Mouse (Mus musculus): ENCODE measurements around the gene Phldb3. TPM values are rescaled to one million over a fixed set of nuclear protein-coding genes. Genes with fewer than 3 reads are reported as not detected.

Phldb3 gene
- polyA plus RNA-seq, 1 experiment from 2014 or later: 0.33 TPM

GRCm38 (mm10) chr7:24646486-24646885, 35.9 kb downstream of the Phldb3 start:
- Histone ChIP-seq H3K9ac (replicated peaks; ENCODE audit: low read depth) (no peak overlapping the region), H3K9me3 (ENCODE audit: low read length) (no peaks in the 10 kb centered on the region), H3K36me3 (ENCODE audit: insufficient read depth, low read length) (no peaks in the 10 kb centered on the region), H3K27me3 (replicated peaks; ENCODE audit: insufficient read depth, low read length) (no peaks in the 10 kb centered on the region), H3K27ac (ENCODE audit: low read length) (no peak overlapping the region), H3K4me3 (ENCODE audit: low read depth, low read length) (no peak overlapping the region), H3K4me2 (replicated peaks; ENCODE audit: low read depth, low read length) (no peak overlapping the region), H3K4me1 (ENCODE audit: insufficient read depth, low read depth, low read length) (no peaks in the 10 kb centered on the region)
- ATAC-seq: no peak
- no peak for TF ChIP-seq CTCF (IDR thresholded peaks at IDR 0.05)
- DNase-seq (ENCODE audit: low spot score): no peak
- 63% methylated on average over 7 of the region's 7 CpGs for WGBS

GRCm38 (mm10) chr7:24653681-24654080, 43.1 kb downstream of the Phldb3 start:
- TF ChIP-seq EP300 (IDR thresholded peaks at IDR 0.05) (no peak), CTCF (IDR thresholded peaks at IDR 0.05) (peak; percentile 91)
- no peaks in the 10 kb centered on the region for H3K36me3 ChIP-seq (ENCODE audit: insufficient read depth, low read length)
- H3K27ac ChIP-seq (ENCODE audit: low read length): no peak overlapping the region
- no peaks in the 10 kb centered on the region for H3K27me3 ChIP-seq (replicated peaks; ENCODE audit: insufficient read depth, low read length)
- DNase-seq (ENCODE audit: low spot score): peak; percentile 68
- no peak for ATAC-seq
- no peak overlapping the region for H3K9ac ChIP-seq (replicated peaks; ENCODE audit: low read depth)
- no peak overlapping the region for H3K4me3 ChIP-seq (ENCODE audit: low read depth, low read length)
- H3K4me2 ChIP-seq (replicated peaks; ENCODE audit: low read depth, low read length): no peak overlapping the region
- 21% methylated on average over 7 of the region's 7 CpGs for WGBS
- no peaks in the 10 kb centered on the region for H3K4me1 ChIP-seq (ENCODE audit: insufficient read depth, low read depth, low read length)
- H3K9me3 ChIP-seq (ENCODE audit: low read length): no peaks in the 10 kb centered on the region

GRCm38 (mm10) chr7:24659737-24660357, 49.3 kb downstream of the Phldb3 start:
- Histone ChIP-seq H3K27ac (ENCODE audit: low read length) (no peak overlapping the region), H3K4me2 (replicated peaks; ENCODE audit: low read depth, low read length) (no peak overlapping the region), H3K9ac (replicated peaks; ENCODE audit: low read depth) (no peak overlapping the region), H3K4me1 (ENCODE audit: insufficient read depth, low read depth, low read length) (no peaks in the 10 kb centered on the region), H3K27me3 (replicated peaks; ENCODE audit: insufficient read depth, low read length) (no peaks in the 10 kb centered on the region), H3K4me3 (ENCODE audit: low read depth, low read length) (no peak overlapping the region), H3K36me3 (ENCODE audit: insufficient read depth, low read length) (no peaks in the 10 kb centered on the region), H3K9me3 (ENCODE audit: low read length) (no peaks in the 10 kb centered on the region)
- WGBS: 29% methylated on average over 12 of the region's 12 CpGs
- DNase-seq (ENCODE audit: low spot score) (no peak), ATAC-seq (no peak)
- TF ChIP-seq EP300 (IDR thresholded peaks at IDR 0.05): no peak

- no peaks in the 10 kb centered on the region for H3K36me3 ChIP-seq (ENCODE audit: insufficient read depth, low read length)
- H3K4me2 ChIP-seq (replicated peaks; ENCODE audit: low read depth, low read length): no peak overlapping the region
- no peak overlapping the region for H3K27ac ChIP-seq (ENCODE audit: low read length)
- no peak for ATAC-seq
- H3K9ac ChIP-seq (replicated peaks; ENCODE audit: low read depth): no peak overlapping the region
- no peak for TF ChIP-seq EP300 (IDR thresholded peaks at IDR 0.05)
- no peaks in the 10 kb centered on the region for H3K4me1 ChIP-seq (ENCODE audit: insufficient read depth, low read depth, low read length)
- no peaks in the 10 kb centered on the region for H3K27me3 ChIP-seq (replicated peaks; ENCODE audit: insufficient read depth, low read length)
- DNase-seq (ENCODE audit: low spot score): no peak
- WGBS: 44% methylated on average over 17 of the region's 17 CpGs
- H3K9me3 ChIP-seq (ENCODE audit: low read length): no peaks in the 10 kb centered on the region
- no peak overlapping the region for H3K4me3 ChIP-seq (ENCODE audit: low read depth, low read length)
Observed at GRCm38 (mm10) chr7:24661118-24661904, 50.7 kb downstream of the Phldb3 start.

- peak; percentile 73 for DNase-seq (ENCODE audit: low spot score)
- TF ChIP-seq EP300 (IDR thresholded peaks at IDR 0.05): no peak
- TF ChIP-seq CTCF (IDR thresholded peaks at IDR 0.05): peak; percentile 96
- WGBS: 16% methylated on average over 8 of the region's 8 CpGs
- H3K36me3 ChIP-seq (ENCODE audit: insufficient read depth, low read length): no peaks in the 10 kb centered on the region
- no peak overlapping the region for H3K4me3 ChIP-seq (ENCODE audit: low read depth, low read length)
- H3K27me3 ChIP-seq (replicated peaks; ENCODE audit: insufficient read depth, low read length): no peaks in the 10 kb centered on the region
- no peaks in the 10 kb centered on the region for H3K9me3 ChIP-seq (ENCODE audit: low read length)
- H3K27ac ChIP-seq (ENCODE audit: low read length): no peak overlapping the region
- no peak overlapping the region for H3K9ac ChIP-seq (replicated peaks; ENCODE audit: low read depth)
- H3K4me2 ChIP-seq (replicated peaks; ENCODE audit: low read depth, low read length): no peak overlapping the region
- H3K4me1 ChIP-seq (ENCODE audit: insufficient read depth, low read depth, low read length): no peaks in the 10 kb centered on the region
- ATAC-seq: peak; percentile 19; the same call in 1 of the 2 replicates
Observed at GRCm38 (mm10) chr7:24662575-24662974, 52.0 kb downstream of the Phldb3 start.

- Histone ChIP-seq H3K9me3 (ENCODE audit: low read length) (no peaks in the 10 kb centered on the region), H3K36me3 (ENCODE audit: insufficient read depth, low read length) (no peaks in the 10 kb centered on the region), H3K27me3 (replicated peaks; ENCODE audit: insufficient read depth, low read length) (no peaks in the 10 kb centered on the region), H3K4me1 (ENCODE audit: insufficient read depth, low read depth, low read length) (no peaks in the 10 kb centered on the region), H3K4me2 (replicated peaks; ENCODE audit: low read depth, low read length) (no peak overlapping the region), H3K4me3 (ENCODE audit: low read depth, low read length) (no peak overlapping the region), H3K9ac (replicated peaks; ENCODE audit: low read depth) (no peak overlapping the region), H3K27ac (ENCODE audit: low read length) (no peak overlapping the region)
- 46% methylated on average over 8 of the region's 8 CpGs for WGBS
- TF ChIP-seq CTCF (IDR thresholded peaks at IDR 0.05) (no peak), EP300 (IDR thresholded peaks at IDR 0.05) (no peak)
- ATAC-seq: no peak
- no peak for DNase-seq (ENCODE audit: low spot score)
Observed at GRCm38 (mm10) chr7:24664301-24664700, 53.7 kb downstream of the Phldb3 start.

Data from lung, postnatal 0 days (tissue).